Mouse (Mus musculus): Measurements from ENCODE around the gene Usp12. TPM values are rescaled to one million over a fixed set of nuclear protein-coding genes. Genes with fewer than 3 reads are reported as not detected.

The Usp12 gene
- polyA plus RNA-seq, 1 experiment from 2014 or later = 17.2 TPM

DNA sequence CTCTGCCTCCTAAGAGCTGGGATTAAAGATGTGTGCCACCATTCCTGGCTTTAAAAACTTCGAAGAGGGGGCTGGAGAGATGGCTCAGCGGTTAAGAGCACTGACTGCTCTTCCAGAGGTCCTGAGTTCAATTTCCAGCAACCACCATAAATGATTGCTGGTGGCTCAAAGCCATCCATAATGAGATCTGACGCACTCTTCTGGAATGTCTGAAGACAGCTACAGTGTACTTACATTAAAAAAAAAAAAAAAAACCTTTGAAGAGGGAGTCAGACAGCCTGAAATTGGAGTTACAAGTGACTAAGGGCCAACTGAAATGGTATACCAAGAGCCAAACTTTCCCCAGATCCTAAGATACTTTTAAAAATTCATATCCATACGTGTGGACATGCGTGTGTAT is 29.0 kb downstream of the Usp12 start:
- Histone ChIP-seq H3K9ac (ENCODE audit: low read length) (no peak overlapping the region), H3K27ac (ENCODE audit: low read length) (no peak overlapping the region), H3K27me3 (ENCODE audit: control insufficient read depth, insufficient read depth, low read depth, low read length) (no peaks in the 10 kb centered on the region), H3K4me2 (ENCODE audit: low read depth, low read length) (no peak overlapping the region), H3K4me1 (replicated peaks; ENCODE audit: control insufficient read depth, insufficient read depth, low read length) (peaks cover 13% of the 10 kb centered on the region), H3K9me3 (ENCODE audit: control insufficient read depth, low read length) (no peaks in the 10 kb centered on the region), H3K36me3 (ENCODE audit: control insufficient read depth, insufficient read depth, low read length) (peaks cover 16% of the 10 kb centered on the region), H3K4me3 (ENCODE audit: low read length) (no peak overlapping the region)
- 84% methylated on average over 5 of the region's 5 CpGs for WGBS
- no peak for ATAC-seq (ENCODE audit: low read depth)

GRCm38 (mm10) chr5:146759159-146759558 is 35.6 kb downstream of the Usp12 start:
- WGBS = 84% methylated on average over 6 of the region's 6 CpGs
- no peaks in the 10 kb centered on the region for H3K9me3 ChIP-seq (ENCODE audit: control insufficient read depth, low read length)
- H3K27ac ChIP-seq (ENCODE audit: low read length) = no peak overlapping the region
- ATAC-seq (ENCODE audit: low read depth) = no peak
- H3K9ac ChIP-seq (ENCODE audit: low read length) = no peak overlapping the region
- peaks cover 18% of the 10 kb centered on the region for H3K36me3 ChIP-seq (ENCODE audit: control insufficient read depth, insufficient read depth, low read length)
- peaks cover 8% of the 10 kb centered on the region; the same call in 1 of the 2 replicates for H3K4me1 ChIP-seq (replicated peaks; ENCODE audit: control insufficient read depth, insufficient read depth, low read length)
- H3K4me2 ChIP-seq (ENCODE audit: low read depth, low read length) = no peak overlapping the region
- H3K4me3 ChIP-seq (ENCODE audit: low read length) = no peak overlapping the region
- H3K27me3 ChIP-seq (ENCODE audit: control insufficient read depth, insufficient read depth, low read depth, low read length) = no peaks in the 10 kb centered on the region

GRCm38 (mm10) chr5:146757921-146758320 is 36.9 kb downstream of the Usp12 start:
- Histone ChIP-seq H3K36me3 (ENCODE audit: control insufficient read depth, insufficient read depth, low read length) (peaks cover 20% of the 10 kb centered on the region), H3K9ac (ENCODE audit: low read length) (no peak overlapping the region), H3K4me2 (ENCODE audit: low read depth, low read length) (no peak overlapping the region), H3K4me3 (ENCODE audit: low read length) (no peak overlapping the region), H3K27ac (ENCODE audit: low read length) (no peak overlapping the region), H3K9me3 (ENCODE audit: control insufficient read depth, low read length) (no peaks in the 10 kb centered on the region), H3K27me3 (ENCODE audit: control insufficient read depth, insufficient read depth, low read depth, low read length) (no peaks in the 10 kb centered on the region), H3K4me1 (replicated peaks; ENCODE audit: control insufficient read depth, insufficient read depth, low read length) (peaks cover 8% of the 10 kb centered on the region; the same call in 1 of the 2 replicates)
- no peak for ATAC-seq (ENCODE audit: low read depth)
- WGBS = 62% methylated on average over 6 of the region's 6 CpGs

DNA sequence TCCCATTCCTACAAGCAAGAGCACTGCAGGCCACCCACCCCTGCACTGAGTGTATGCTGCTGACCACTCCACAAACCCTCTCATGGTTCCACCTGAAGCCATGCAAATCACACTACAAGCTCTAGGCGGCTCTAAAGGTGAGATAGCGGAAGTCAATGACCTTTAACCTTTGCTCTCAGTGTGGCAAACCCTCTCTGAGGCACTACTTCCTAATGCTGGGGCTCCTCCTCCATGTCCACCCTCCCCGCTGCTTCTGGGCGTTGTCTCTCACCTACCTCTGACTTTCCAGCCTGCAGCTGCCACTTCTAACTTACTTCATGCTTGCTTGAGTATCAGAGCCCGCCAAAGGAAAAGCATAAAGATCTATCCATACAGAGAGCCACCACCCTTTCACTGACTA is 37.5 kb downstream of the Usp12 start:
- Histone ChIP-seq H3K36me3 (ENCODE audit: control insufficient read depth, insufficient read depth, low read length) (peaks cover 17% of the 10 kb centered on the region), H3K4me2 (ENCODE audit: low read depth, low read length) (no peak overlapping the region), H3K9ac (ENCODE audit: low read length) (no peak overlapping the region), H3K27me3 (ENCODE audit: control insufficient read depth, insufficient read depth, low read depth, low read length) (no peaks in the 10 kb centered on the region), H3K4me1 (replicated peaks; ENCODE audit: control insufficient read depth, insufficient read depth, low read length) (peaks cover 8% of the 10 kb centered on the region; the same call in 1 of the 2 replicates), H3K27ac (ENCODE audit: low read length) (no peak overlapping the region), H3K9me3 (ENCODE audit: control insufficient read depth, low read length) (no peaks in the 10 kb centered on the region), H3K4me3 (ENCODE audit: low read length) (no peak overlapping the region)
- WGBS = 79% methylated on average over 5 of the region's 5 CpGs
- ATAC-seq (ENCODE audit: low read depth) = 0 out of 2 replicates have a peak, but pooled peaks have one; percentile 31

GRCm38 (mm10) chr5:146753181-146753580 is 41.6 kb downstream of the Usp12 start:
- 88% methylated on average over 8 of the region's 8 CpGs for WGBS
- Histone ChIP-seq H3K36me3 (ENCODE audit: control insufficient read depth, insufficient read depth, low read length) (peaks cover 10% of the 10 kb centered on the region), H3K4me3 (ENCODE audit: low read length) (no peak overlapping the region), H3K27ac (ENCODE audit: low read length) (no peak overlapping the region), H3K9ac (ENCODE audit: low read length) (no peak overlapping the region), H3K9me3 (ENCODE audit: control insufficient read depth, low read length) (no peaks in the 10 kb centered on the region), H3K27me3 (ENCODE audit: control insufficient read depth, insufficient read depth, low read depth, low read length) (no peaks in the 10 kb centered on the region), H3K4me2 (ENCODE audit: low read depth, low read length) (no peak overlapping the region), H3K4me1 (replicated peaks; ENCODE audit: control insufficient read depth, insufficient read depth, low read length) (peaks cover 8% of the 10 kb centered on the region; the same call in 1 of the 2 replicates)
- no peak for ATAC-seq (ENCODE audit: low read depth)

- no peak overlapping the region for H3K4me3 ChIP-seq (ENCODE audit: low read length)
- no peak overlapping the region for H3K4me2 ChIP-seq (ENCODE audit: low read depth, low read length)
- H3K27ac ChIP-seq (ENCODE audit: low read length) = no peak overlapping the region
- no peak for ATAC-seq (ENCODE audit: low read depth)
- no peaks in the 10 kb centered on the region for H3K4me1 ChIP-seq (replicated peaks; ENCODE audit: control insufficient read depth, insufficient read depth, low read length)
- no peaks in the 10 kb centered on the region for H3K9me3 ChIP-seq (ENCODE audit: control insufficient read depth, low read length)
- H3K27me3 ChIP-seq (ENCODE audit: control insufficient read depth, insufficient read depth, low read depth, low read length) = no peaks in the 10 kb centered on the region
- H3K36me3 ChIP-seq (ENCODE audit: control insufficient read depth, insufficient read depth, low read length) = peaks cover 10% of the 10 kb centered on the region
- no peak overlapping the region for H3K9ac ChIP-seq (ENCODE audit: low read length)
- 80% methylated on average over 7 of the region's 7 CpGs for WGBS
Observed at GRCm38 (mm10) chr5:146750958-146751357, 43.8 kb downstream of the Usp12 start.

DNA sequence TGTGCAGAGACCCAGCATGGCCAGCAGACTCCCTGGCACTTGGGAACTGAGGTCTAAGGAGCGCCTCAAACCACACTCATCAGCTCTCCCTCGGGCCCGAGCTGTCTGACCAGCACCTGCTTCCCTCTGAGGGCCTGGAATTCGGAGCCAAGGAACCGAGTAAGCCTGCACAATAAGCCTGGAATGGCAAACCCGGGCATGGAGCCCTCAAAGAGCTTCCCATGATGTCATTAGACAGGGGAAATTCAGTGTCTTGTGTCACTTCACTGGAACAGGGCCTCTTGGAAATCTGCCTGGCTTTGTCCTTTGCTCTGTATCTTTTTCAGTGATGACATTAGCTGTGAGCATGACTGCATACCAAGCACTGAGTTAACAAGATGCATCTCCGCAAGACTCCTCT is 44.5 kb downstream of the Usp12 start:
- Histone ChIP-seq H3K4me1 (replicated peaks; ENCODE audit: control insufficient read depth, insufficient read depth, low read length) (no peaks in the 10 kb centered on the region), H3K27me3 (ENCODE audit: control insufficient read depth, insufficient read depth, low read depth, low read length) (no peaks in the 10 kb centered on the region), H3K4me3 (ENCODE audit: low read length) (no peak overlapping the region), H3K36me3 (ENCODE audit: control insufficient read depth, insufficient read depth, low read length) (peaks cover 10% of the 10 kb centered on the region), H3K4me2 (ENCODE audit: low read depth, low read length) (no peak overlapping the region), H3K9me3 (ENCODE audit: control insufficient read depth, low read length) (no peaks in the 10 kb centered on the region), H3K27ac (ENCODE audit: low read length) (no peak overlapping the region), H3K9ac (ENCODE audit: low read length) (no peak overlapping the region)
- WGBS = 85% methylated on average over 7 of the region's 7 CpGs
- no peak for ATAC-seq (ENCODE audit: low read depth)

DNA sequence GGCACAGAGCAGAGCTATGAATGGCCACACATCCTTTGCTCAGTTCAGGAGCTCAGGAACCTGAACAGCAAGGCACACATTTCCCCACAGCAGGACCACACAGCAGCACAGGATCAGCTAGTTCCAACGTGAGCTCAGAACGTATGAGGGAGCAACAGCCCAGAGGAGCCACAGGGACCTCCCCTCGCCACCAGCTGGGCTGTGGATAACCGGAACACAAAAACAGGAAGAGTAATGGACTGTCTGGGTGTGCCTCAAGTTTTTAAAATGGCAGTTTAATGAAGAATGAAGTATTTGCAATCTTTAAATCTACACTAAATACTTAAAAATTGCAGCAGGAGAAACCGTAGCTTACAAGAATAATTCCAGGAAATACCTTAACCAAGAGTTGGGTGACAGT is 44.9 kb downstream of the Usp12 start:
- no peak overlapping the region for H3K9ac ChIP-seq (ENCODE audit: low read length)
- no peak overlapping the region for H3K4me3 ChIP-seq (ENCODE audit: low read length)
- no peaks in the 10 kb centered on the region for H3K27me3 ChIP-seq (ENCODE audit: control insufficient read depth, insufficient read depth, low read depth, low read length)
- no peak for ATAC-seq (ENCODE audit: low read depth)
- peaks cover 10% of the 10 kb centered on the region for H3K36me3 ChIP-seq (ENCODE audit: control insufficient read depth, insufficient read depth, low read length)
- no peak overlapping the region for H3K27ac ChIP-seq (ENCODE audit: low read length)
- no peaks in the 10 kb centered on the region for H3K9me3 ChIP-seq (ENCODE audit: control insufficient read depth, low read length)
- 74% methylated on average over 5 of the region's 5 CpGs for WGBS
- H3K4me2 ChIP-seq (ENCODE audit: low read depth, low read length) = no peak overlapping the region
- no peaks in the 10 kb centered on the region for H3K4me1 ChIP-seq (replicated peaks; ENCODE audit: control insufficient read depth, insufficient read depth, low read length)

- H3K27ac ChIP-seq (ENCODE audit: low read length) = no peak overlapping the region
- H3K4me1 ChIP-seq (replicated peaks; ENCODE audit: control insufficient read depth, insufficient read depth, low read length) = peaks cover 3% of the 10 kb centered on the region; the same call in 1 of the 2 replicates
- H3K9ac ChIP-seq (ENCODE audit: low read length) = no peak overlapping the region
- H3K9me3 ChIP-seq (ENCODE audit: control insufficient read depth, low read length) = no peaks in the 10 kb centered on the region
- peaks cover 41% of the 10 kb centered on the region for H3K36me3 ChIP-seq (ENCODE audit: control insufficient read depth, insufficient read depth, low read length)
- ATAC-seq (ENCODE audit: low read depth) = no peak
- 81% methylated on average over 9 of the region's 9 CpGs for WGBS
- H3K27me3 ChIP-seq (ENCODE audit: control insufficient read depth, insufficient read depth, low read depth, low read length) = no peaks in the 10 kb centered on the region
- no peak overlapping the region for H3K4me3 ChIP-seq (ENCODE audit: low read length)
- no peak overlapping the region for H3K4me2 ChIP-seq (ENCODE audit: low read depth, low read length)
Observed at GRCm38 (mm10) chr5:146736970-146737495, 57.8 kb downstream of the Usp12 start.

- WGBS = 84% methylated on average over 18 of the region's 18 CpGs
- ATAC-seq (ENCODE audit: low read depth) = no peak
- peaks cover 40% of the 10 kb centered on the region for H3K36me3 ChIP-seq (ENCODE audit: control insufficient read depth, insufficient read depth, low read length)
Observed at GRCm38 (mm10) chr5:146736348-146736747, 58.5 kb downstream of the Usp12 start.

More at GRCm38 (mm10) chr5:146736348-146736747, 58.5 kb downstream of the Usp12 start:
- Histone ChIP-seq H3K4me3 (ENCODE audit: low read length) (no peak overlapping the region), H3K4me2 (ENCODE audit: low read depth, low read length) (no peak overlapping the region), H3K9me3 (ENCODE audit: control insufficient read depth, low read length) (no peaks in the 10 kb centered on the region), H3K9ac (ENCODE audit: low read length) (no peak overlapping the region), H3K27me3 (ENCODE audit: control insufficient read depth, insufficient read depth, low read depth, low read length) (no peaks in the 10 kb centered on the region), H3K27ac (ENCODE audit: low read length) (no peak overlapping the region), H3K4me1 (replicated peaks; ENCODE audit: control insufficient read depth, insufficient read depth, low read length) (peaks cover 3% of the 10 kb centered on the region; the same call in 1 of the 2 replicates)

Data from lung, embryonic 16.5 days (tissue).